Mouse (Mus musculus) ES-Bruce4 (cell line): ENCODE measurements around the gene Smad3.

Source experiments
- CTCF ChIP-seq: IDR thresholded peaks from one replicate; pipeline ENCODE4 v1.8.1; 2011; ENCODE audit warnings: low read depth, low read length
- EP300 ChIP-seq: IDR thresholded peaks from 2 replicates; pipeline ENCODE4 v1.6.1; 2011; ENCODE audit warnings: low read depth, low read length; ENCODE audit not compliant: insufficient read depth
- POLR2A ChIP-seq: IDR thresholded peaks from one replicate; pipeline ENCODE4 v1.8.1; 2011; ENCODE audit warnings: low read length; ENCODE audit not compliant: insufficient read depth

- TF ChIP-seq EP300 (no peak), CTCF (no peak), POLR2A (no peak)
Observed at GRCm38 (mm10) chr9:63727070-63727469, 30.7 kb downstream of the Smad3 start.
